Mouse (Mus musculus) bone marrow, adult 2 months (tissue): ENCODE results near the gene Dennd1c.

Source experiments
- CTCF ChIP-seq: fragments of 200-500 bp; IDR thresholded peaks from 2 replicates; pipeline ENCODE4 v1.5.1; 2011; ENCODE audit warnings: low read length, control low read depth; ENCODE audit not compliant: control insufficient read depth, insufficient read depth
- POLR2A ChIP-seq: fragments of 200-500 bp; IDR thresholded peaks from 2 replicates; pipeline ENCODE4 v1.6.1; 2011; ENCODE audit warnings: low read depth, mild to moderate bottlenecking, control low read depth, low read length, borderline replicate concordance; ENCODE audit not compliant: control insufficient read depth

GRCm38 (mm10) chr17:57032854-57033253 lies 45.5 kb downstream of the Dennd1c start:
- no peak for TF ChIP-seq CTCF
- no peak for TF ChIP-seq POLR2A
